Mouse (Mus musculus): ENCODE results near the gene Cdh4. TPM values are rescaled to one million over a fixed set of nuclear protein-coding genes. Genes with fewer than 3 reads are reported as not detected.

Cdh4 gene
- polyA plus RNA-seq (2014; fragmentation: Nextera tagmentation; extraction: Ambion mirVana): 3.7 and 3.8 TPM in 2 replicates

DNA sequence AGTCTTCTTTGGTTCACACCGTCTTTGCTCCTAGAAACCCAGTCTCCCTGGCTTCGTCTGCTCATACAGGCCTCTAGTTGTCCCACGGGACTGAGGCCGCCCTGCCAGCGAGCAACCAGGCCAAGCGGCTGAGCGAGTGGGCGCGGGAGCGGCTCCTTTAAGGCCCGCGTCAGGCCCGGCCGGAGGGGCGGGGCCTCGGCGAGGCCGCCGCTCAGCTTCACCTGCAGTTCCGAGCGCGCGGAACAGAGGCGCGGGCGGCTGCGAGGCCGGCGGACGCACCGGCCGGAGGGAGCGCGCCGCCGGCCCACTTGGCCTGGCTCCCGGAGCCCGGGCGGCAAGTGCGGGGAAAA lies at the start of gene Cdh4:
Gene Cdh4, plus strand, starts transcription at position 241 of the 350 bp plus-strand sequence.
- peaks cover 12% of the 10 kb centered on the region for H3K27me3 ChIP-seq (ENCODE audit: control insufficient read depth, insufficient read depth, low read length)
- WGBS: under 1% methylated on average over 40 of the region's 40 CpGs
- no peaks in the 10 kb centered on the region for H3K9me3 ChIP-seq (replicated peaks; ENCODE audit: control insufficient read depth, low read length)
- DNase-seq (ENCODE audit: low spot score) (peak; percentile 85), ATAC-seq (replicated peaks; ENCODE audit: insufficient number of reproducible peaks, low FRiP score, low TSS enrichment, low read depth) (peak; percentile 83)
- peak within 1 kb of the TSS; percentile 65 for H3K9ac ChIP-seq (replicated peaks; ENCODE audit: low read length)
- H3K4me3 ChIP-seq (ENCODE audit: low read depth, low read length): peak within 1 kb of the TSS; percentile 63
- peaks cover 2% of the 10 kb centered on the region for H3K4me1 ChIP-seq (ENCODE audit: control insufficient read depth, insufficient read depth, low read length)
- H3K27ac ChIP-seq (replicated peaks; ENCODE audit: low read depth, low read length): 0 out of 2 replicates have a peak within 1 kb of the TSS, but pooled peaks have one; percentile 52
- peak within 1 kb of the TSS; percentile 97 for H3K4me2 ChIP-seq (ENCODE audit: low read depth, low read length)
- no peaks in the 10 kb centered on the region for H3K36me3 ChIP-seq (replicated peaks; ENCODE audit: control insufficient read depth, insufficient read depth, low read depth, low read length)

DNA sequence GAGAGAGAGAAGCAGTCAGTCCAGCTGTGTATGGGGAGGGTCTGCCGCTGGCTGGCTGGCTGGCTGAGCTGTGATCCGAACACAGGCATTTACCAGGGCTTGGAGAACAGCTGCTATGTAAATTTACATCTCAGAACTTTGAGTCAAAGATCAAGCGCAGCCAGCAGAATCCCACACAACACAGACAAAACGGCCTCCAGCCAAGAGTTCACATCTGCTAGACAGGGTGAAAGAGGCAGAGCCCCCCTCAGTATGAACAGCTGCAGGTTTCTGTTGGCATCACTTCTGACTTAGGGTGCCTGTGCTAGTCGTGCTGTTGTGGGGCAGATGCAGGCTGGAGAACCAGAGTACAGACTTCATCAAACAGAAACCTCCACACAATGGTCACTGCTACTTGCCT lies 46.8 kb upstream of the Cdh4 start:
- Histone ChIP-seq H3K4me2 (ENCODE audit: low read depth, low read length) (no peak overlapping the region), H3K27ac (replicated peaks; ENCODE audit: low read depth, low read length) (no peak overlapping the region), H3K27me3 (ENCODE audit: control insufficient read depth, insufficient read depth, low read length) (no peaks in the 10 kb centered on the region), H3K36me3 (replicated peaks; ENCODE audit: control insufficient read depth, insufficient read depth, low read depth, low read length) (no peaks in the 10 kb centered on the region), H3K4me1 (ENCODE audit: control insufficient read depth, insufficient read depth, low read length) (no peaks in the 10 kb centered on the region), H3K4me3 (ENCODE audit: low read depth, low read length) (no peak overlapping the region), H3K9ac (replicated peaks; ENCODE audit: low read length) (no peak overlapping the region), H3K9me3 (replicated peaks; ENCODE audit: control insufficient read depth, low read length) (no peaks in the 10 kb centered on the region)
- ATAC-seq (replicated peaks; ENCODE audit: insufficient number of reproducible peaks, low FRiP score, low TSS enrichment, low read depth) (no peak), DNase-seq (ENCODE audit: low spot score) (no peak)
- WGBS: 72% methylated on average over 5 of the region's 5 CpGs

DNA sequence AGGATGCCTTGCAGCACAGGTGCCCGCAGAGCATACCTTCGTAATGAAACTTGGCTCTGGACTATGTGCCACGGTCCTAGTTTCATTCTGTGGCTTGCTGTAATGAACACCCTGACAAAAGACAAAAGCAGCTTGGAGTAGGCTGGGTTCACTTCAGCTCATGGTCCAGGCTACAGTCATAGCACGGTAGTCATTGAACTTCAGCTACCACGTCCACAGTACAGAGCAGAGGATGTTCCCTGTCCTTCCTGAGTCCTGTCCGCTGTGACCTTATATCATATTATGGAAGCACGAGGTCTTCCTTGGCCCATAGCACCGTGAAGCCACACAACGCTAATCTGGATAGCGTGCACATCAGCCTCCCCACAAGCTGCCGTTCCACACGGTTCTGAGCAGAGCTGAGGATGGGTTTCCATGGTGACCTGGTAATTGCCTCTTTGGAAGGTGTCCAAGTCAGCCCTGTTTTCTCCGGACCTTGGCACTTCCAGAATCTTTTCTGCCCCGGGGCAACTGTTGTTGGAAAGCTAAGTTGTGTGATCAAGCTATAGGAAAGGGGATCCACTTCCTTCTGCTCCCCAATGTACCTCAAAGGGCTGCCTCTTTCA lies 42.5 kb upstream of the Cdh4 start:
- ATAC-seq (replicated peaks; ENCODE audit: insufficient number of reproducible peaks, low FRiP score, low TSS enrichment, low read depth) (no peak), DNase-seq (ENCODE audit: low spot score) (no peak)
- WGBS: 83% methylated on average over 14 of the region's 14 CpGs
- no peak overlapping the region for H3K4me2 ChIP-seq (ENCODE audit: low read depth, low read length)
- no peaks in the 10 kb centered on the region for H3K4me1 ChIP-seq (ENCODE audit: control insufficient read depth, insufficient read depth, low read length)
- no peaks in the 10 kb centered on the region for H3K27me3 ChIP-seq (ENCODE audit: control insufficient read depth, insufficient read depth, low read length)
- H3K36me3 ChIP-seq (replicated peaks; ENCODE audit: control insufficient read depth, insufficient read depth, low read depth, low read length): no peaks in the 10 kb centered on the region
- H3K9ac ChIP-seq (replicated peaks; ENCODE audit: low read length): no peak overlapping the region
- H3K27ac ChIP-seq (replicated peaks; ENCODE audit: low read depth, low read length): no peak overlapping the region
- H3K9me3 ChIP-seq (replicated peaks; ENCODE audit: control insufficient read depth, low read length): no peaks in the 10 kb centered on the region
- H3K4me3 ChIP-seq (ENCODE audit: low read depth, low read length): no peak overlapping the region

DNA sequence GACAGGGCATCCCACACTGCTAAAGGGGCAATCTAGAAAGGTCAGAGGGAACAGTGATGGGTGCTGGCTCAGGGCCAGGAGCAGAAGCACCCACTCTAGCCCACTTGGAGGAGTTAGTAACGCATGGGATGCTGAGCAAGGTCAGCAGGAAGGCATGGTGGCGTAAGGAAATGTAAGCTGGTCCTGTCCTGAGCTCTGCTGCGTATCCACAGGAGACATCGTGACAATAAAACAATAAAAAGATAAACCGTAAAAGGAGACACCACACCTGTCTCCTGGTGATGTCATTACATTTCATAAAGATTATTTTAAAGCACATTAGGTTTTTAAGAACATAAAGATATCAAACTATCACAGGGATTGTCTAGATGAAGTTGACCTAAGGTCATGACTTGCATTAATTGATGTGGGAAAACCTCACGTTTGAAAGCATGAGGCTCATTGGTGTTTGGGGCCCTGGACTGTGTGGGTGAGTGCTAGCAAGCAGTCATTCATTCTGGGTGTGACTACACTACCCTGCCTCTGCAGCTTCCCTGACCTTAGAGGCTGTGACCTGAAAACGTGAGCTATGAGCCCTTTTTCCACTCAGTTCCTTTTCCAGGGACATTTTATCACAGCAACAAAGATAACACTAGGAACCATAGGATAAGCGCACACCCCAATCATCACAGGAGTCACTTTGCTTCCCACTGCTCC lies 31.2 kb upstream of the Cdh4 start:
- H3K27ac ChIP-seq (replicated peaks; ENCODE audit: low read depth, low read length): no peak overlapping the region
- H3K27me3 ChIP-seq (ENCODE audit: control insufficient read depth, insufficient read depth, low read length): no peaks in the 10 kb centered on the region
- no peaks in the 10 kb centered on the region for H3K9me3 ChIP-seq (replicated peaks; ENCODE audit: control insufficient read depth, low read length)
- WGBS: 79% methylated on average over 8 of the region's 8 CpGs
- no peaks in the 10 kb centered on the region for H3K36me3 ChIP-seq (replicated peaks; ENCODE audit: control insufficient read depth, insufficient read depth, low read depth, low read length)
- no peak for ATAC-seq (replicated peaks; ENCODE audit: insufficient number of reproducible peaks, low FRiP score, low TSS enrichment, low read depth)
- no peak for DNase-seq (ENCODE audit: low spot score)
- H3K4me3 ChIP-seq (ENCODE audit: low read depth, low read length): no peak overlapping the region
- no peak overlapping the region for H3K4me2 ChIP-seq (ENCODE audit: low read depth, low read length)
- H3K9ac ChIP-seq (replicated peaks; ENCODE audit: low read length): no peak overlapping the region
- no peaks in the 10 kb centered on the region for H3K4me1 ChIP-seq (ENCODE audit: control insufficient read depth, insufficient read depth, low read length)

DNA sequence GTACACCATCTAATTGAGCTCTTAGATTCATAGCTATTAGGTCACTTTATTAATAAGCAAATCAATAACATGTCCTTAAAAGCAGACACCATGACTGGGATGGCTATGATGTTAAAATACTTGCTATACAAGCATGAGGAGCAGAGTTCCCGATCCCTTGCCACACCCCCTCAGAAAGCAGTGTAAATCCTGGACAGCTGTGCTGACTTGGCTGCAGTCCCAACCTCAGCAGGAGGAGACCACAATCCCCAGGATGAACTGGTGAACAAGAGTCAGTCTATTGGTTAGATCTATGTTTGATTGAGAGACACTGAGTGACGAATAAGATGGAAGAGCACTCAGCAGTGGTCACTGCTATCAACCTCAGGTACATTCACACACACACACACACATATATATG lies 29.3 kb upstream of the Cdh4 start:
- H3K27me3 ChIP-seq (ENCODE audit: control insufficient read depth, insufficient read depth, low read length): no peaks in the 10 kb centered on the region
- H3K36me3 ChIP-seq (replicated peaks; ENCODE audit: control insufficient read depth, insufficient read depth, low read depth, low read length): no peaks in the 10 kb centered on the region
- H3K9ac ChIP-seq (replicated peaks; ENCODE audit: low read length): no peak overlapping the region
- no peak overlapping the region for H3K4me3 ChIP-seq (ENCODE audit: low read depth, low read length)
- H3K4me2 ChIP-seq (ENCODE audit: low read depth, low read length): no peak overlapping the region
- ATAC-seq (replicated peaks; ENCODE audit: insufficient number of reproducible peaks, low FRiP score, low TSS enrichment, low read depth) (no peak), DNase-seq (ENCODE audit: low spot score) (no peak)
- no peaks in the 10 kb centered on the region for H3K9me3 ChIP-seq (replicated peaks; ENCODE audit: control insufficient read depth, low read length)
- 74% methylated on average over 2 of the region's 2 CpGs for WGBS
- H3K4me1 ChIP-seq (ENCODE audit: control insufficient read depth, insufficient read depth, low read length): no peaks in the 10 kb centered on the region
- H3K27ac ChIP-seq (replicated peaks; ENCODE audit: low read depth, low read length): no peak overlapping the region

DNA sequence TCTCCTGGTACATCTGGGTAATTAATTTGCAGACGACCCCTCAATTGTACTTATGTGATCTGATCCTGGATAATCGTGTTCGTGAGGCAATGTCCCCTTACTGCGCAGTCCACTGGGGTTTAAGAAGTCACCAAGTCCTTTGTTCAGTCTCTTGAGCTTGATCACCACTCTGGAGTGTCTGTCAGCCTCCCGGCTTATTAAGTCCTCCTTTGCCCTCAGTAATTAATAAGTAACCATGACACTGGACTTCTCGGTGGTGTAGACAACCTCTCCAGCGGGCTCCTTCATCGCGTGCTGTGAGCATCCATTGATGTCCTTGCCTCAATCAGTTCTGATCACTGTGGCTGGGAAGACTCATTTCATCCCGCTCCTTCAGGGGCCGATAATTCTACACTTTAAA lies 28.0 kb upstream of the Cdh4 start:
- no peaks in the 10 kb centered on the region for H3K27me3 ChIP-seq (ENCODE audit: control insufficient read depth, insufficient read depth, low read length)
- H3K36me3 ChIP-seq (replicated peaks; ENCODE audit: control insufficient read depth, insufficient read depth, low read depth, low read length): no peaks in the 10 kb centered on the region
- no peaks in the 10 kb centered on the region for H3K9me3 ChIP-seq (replicated peaks; ENCODE audit: control insufficient read depth, low read length)
- no peak overlapping the region for H3K4me2 ChIP-seq (ENCODE audit: low read depth, low read length)
- DNase-seq (ENCODE audit: low spot score) (no peak), ATAC-seq (replicated peaks; ENCODE audit: insufficient number of reproducible peaks, low FRiP score, low TSS enrichment, low read depth) (no peak)
- H3K4me3 ChIP-seq (ENCODE audit: low read depth, low read length): no peak overlapping the region
- H3K4me1 ChIP-seq (ENCODE audit: control insufficient read depth, insufficient read depth, low read length): no peaks in the 10 kb centered on the region
- H3K27ac ChIP-seq (replicated peaks; ENCODE audit: low read depth, low read length): no peak overlapping the region
- 76% methylated on average over 11 of the region's 11 CpGs for WGBS
- no peak overlapping the region for H3K9ac ChIP-seq (replicated peaks; ENCODE audit: low read length)

DNA sequence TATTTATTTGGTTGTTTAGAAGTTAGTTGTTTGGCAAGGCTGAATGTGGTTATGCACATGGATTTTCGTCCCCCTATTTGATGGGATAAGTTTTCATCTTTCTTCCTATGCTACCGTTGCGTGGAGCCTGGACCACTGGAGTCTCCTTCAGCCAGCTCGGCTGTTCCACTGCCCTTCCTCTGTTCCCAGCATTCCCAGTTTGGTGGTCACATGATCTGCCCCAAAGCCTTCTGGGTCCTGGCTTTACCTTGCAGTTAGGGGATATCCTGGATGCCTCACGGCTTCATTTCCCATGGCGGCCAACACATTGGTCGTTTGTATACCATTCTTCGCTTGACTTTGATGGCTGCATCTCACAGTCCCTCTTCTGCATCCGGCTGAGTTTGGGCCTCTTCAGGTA lies 27.5 kb upstream of the Cdh4 start:
- no peak overlapping the region for H3K4me3 ChIP-seq (ENCODE audit: low read depth, low read length)
- H3K9ac ChIP-seq (replicated peaks; ENCODE audit: low read length): no peak overlapping the region
- DNase-seq (ENCODE audit: low spot score) (no peak), ATAC-seq (replicated peaks; ENCODE audit: insufficient number of reproducible peaks, low FRiP score, low TSS enrichment, low read depth) (no peak)
- H3K27ac ChIP-seq (replicated peaks; ENCODE audit: low read depth, low read length): no peak overlapping the region
- H3K27me3 ChIP-seq (ENCODE audit: control insufficient read depth, insufficient read depth, low read length): no peaks in the 10 kb centered on the region
- H3K9me3 ChIP-seq (replicated peaks; ENCODE audit: control insufficient read depth, low read length): no peaks in the 10 kb centered on the region
- WGBS: 93% methylated on average over 9 of the region's 9 CpGs
- H3K4me2 ChIP-seq (ENCODE audit: low read depth, low read length): no peak overlapping the region
- no peaks in the 10 kb centered on the region for H3K36me3 ChIP-seq (replicated peaks; ENCODE audit: control insufficient read depth, insufficient read depth, low read depth, low read length)
- no peaks in the 10 kb centered on the region for H3K4me1 ChIP-seq (ENCODE audit: control insufficient read depth, insufficient read depth, low read length)

DNA sequence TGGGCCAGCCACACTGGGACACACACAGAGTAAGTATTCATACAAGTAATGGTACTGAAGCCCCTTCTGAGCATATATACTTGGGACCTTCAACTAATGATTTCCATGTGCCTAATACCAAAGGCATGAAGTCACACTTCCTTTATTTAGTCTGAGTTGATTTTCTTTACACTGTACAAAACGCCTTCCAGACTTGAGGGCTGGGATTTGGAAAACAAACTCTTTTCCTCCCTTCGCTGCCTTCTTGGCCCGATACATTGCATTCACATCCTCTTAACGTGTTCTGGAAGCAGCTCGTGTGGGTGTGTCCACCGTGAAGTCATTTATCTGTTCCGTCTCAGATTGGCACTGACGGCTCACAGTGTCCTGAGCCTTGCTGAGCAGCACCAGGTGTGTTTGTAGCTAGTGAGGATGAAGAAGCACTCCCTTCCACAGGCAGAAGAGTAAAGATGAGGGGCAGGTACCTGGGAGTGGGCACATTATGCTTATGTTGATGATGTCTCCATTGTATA lies 26.3 kb upstream of the Cdh4 start:
- Histone ChIP-seq H3K9me3 (replicated peaks; ENCODE audit: control insufficient read depth, low read length) (no peaks in the 10 kb centered on the region), H3K9ac (replicated peaks; ENCODE audit: low read length) (no peak overlapping the region), H3K4me2 (ENCODE audit: low read depth, low read length) (no peak overlapping the region), H3K27me3 (ENCODE audit: control insufficient read depth, insufficient read depth, low read length) (no peaks in the 10 kb centered on the region), H3K27ac (replicated peaks; ENCODE audit: low read depth, low read length) (no peak overlapping the region), H3K36me3 (replicated peaks; ENCODE audit: control insufficient read depth, insufficient read depth, low read depth, low read length) (no peaks in the 10 kb centered on the region), H3K4me1 (ENCODE audit: control insufficient read depth, insufficient read depth, low read length) (no peaks in the 10 kb centered on the region), H3K4me3 (ENCODE audit: low read depth, low read length) (no peak overlapping the region)
- DNase-seq (ENCODE audit: low spot score) (peak; percentile 42), ATAC-seq (replicated peaks; ENCODE audit: insufficient number of reproducible peaks, low FRiP score, low TSS enrichment, low read depth) (no peak)
- WGBS: 60% methylated on average over 8 of the region's 8 CpGs

Measured in embryonic facial prominence, embryonic 11.5 days (tissue).